Mouse (Mus musculus): ENCODE results near the gene Olfr154. TPM values are rescaled to one million over a fixed set of nuclear protein-coding genes. Genes with fewer than 3 reads are reported as not detected.

Gene Olfr154
- not detected in 2 replicates for polyA plus RNA-seq (2015; fragmentation: Nextera tagmentation; extraction: Ambion mirVana)

GRCm38 (mm10) chr2:85664355-85664754 is at the start of gene Olfr154:
TSS of gene Olfr154 (minus strand) at chr2:85664455.

DNA sequence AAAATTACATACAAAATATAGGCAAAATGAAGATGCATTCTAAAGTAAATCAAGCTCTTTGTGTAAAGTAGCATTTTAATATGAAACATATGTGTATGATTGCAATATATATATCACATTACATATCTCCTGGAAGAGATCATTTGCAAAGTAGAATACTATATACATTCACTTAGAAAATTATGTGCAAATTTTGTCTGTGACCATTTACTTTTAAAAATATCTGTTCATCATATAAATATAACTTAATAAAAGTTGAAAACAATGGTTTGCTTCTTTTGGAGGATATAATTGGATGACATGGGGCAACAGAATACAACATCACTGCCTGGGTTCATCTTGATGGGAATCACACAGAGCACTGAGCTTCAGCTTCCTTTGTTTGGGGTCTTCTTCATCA is 24.9 kb upstream of the Olfr154 start, which contains the start of gene Olfr1008:
TSS of gene Olfr1008 (plus strand) at position 301 of the 400 bp plus-strand sequence.

GRCm38 (mm10) chr2:85678667-85679066 is 14.4 kb upstream of the Olfr154 start, which contains the start of gene Olfr1006:
TSS of gene Olfr1006 (minus strand) at chr2:85678767.

GRCm38 (mm10) chr2:85650604-85651003 is 13.7 kb downstream of the Olfr154 start, which contains the start of gene Olfr1002:
TSS of gene Olfr1002 (minus strand) at chr2:85650704.

Other genes with a start within 250 kb of the Olfr154 start
- gene Olfr993, start 249.6 kb downstream of the Olfr154 start, polyA plus RNA-seq (2015; fragmentation: Nextera tagmentation; extraction: Ambion mirVana): not detected in 2 replicates
- not detected in 2 replicates for gene Olfr994, start 228.0 kb downstream of the Olfr154 start, polyA plus RNA-seq (2015; fragmentation: Nextera tagmentation; extraction: Ambion mirVana)
- gene Olfr995, start 220.8 kb downstream of the Olfr154 start, polyA plus RNA-seq (2015; fragmentation: Nextera tagmentation; extraction: Ambion mirVana): not detected in 2 replicates
- gene 4833423E24Rik, start 145.4 kb downstream of the Olfr154 start, polyA plus RNA-seq (2015; fragmentation: Nextera tagmentation; extraction: Ambion mirVana): 0.05 TPM in 1 of 2 replicates, not detected in the other
- not detected in 2 replicates for gene Olfr996, start 85.2 kb downstream of the Olfr154 start, polyA plus RNA-seq (2015; fragmentation: Nextera tagmentation; extraction: Ambion mirVana)
- gene Olfr998, start 75.5 kb downstream of the Olfr154 start, polyA plus RNA-seq (2015; fragmentation: Nextera tagmentation; extraction: Ambion mirVana): not detected in 2 replicates
- not detected in 2 replicates for gene Olfr1000, start 52.6 kb downstream of the Olfr154 start, polyA plus RNA-seq (2015; fragmentation: Nextera tagmentation; extraction: Ambion mirVana)
- gene Olfr1002, start 13.8 kb downstream of the Olfr154 start, polyA plus RNA-seq (2015; fragmentation: Nextera tagmentation; extraction: Ambion mirVana): not detected in 2 replicates
- gene Olfr1006, start 14.3 kb upstream of the Olfr154 start, polyA plus RNA-seq (2015; fragmentation: Nextera tagmentation; extraction: Ambion mirVana): not detected in 2 replicates
- not detected in 2 replicates for gene Olfr1008, start 25.0 kb upstream of the Olfr154 start, polyA plus RNA-seq (2015; fragmentation: Nextera tagmentation; extraction: Ambion mirVana)
- gene Olfr1009, start 51.0 kb upstream of the Olfr154 start, polyA plus RNA-seq (2015; fragmentation: Nextera tagmentation; extraction: Ambion mirVana): not detected in 2 replicates
- gene Olfr1012, start 98.3 kb upstream of the Olfr154 start, polyA plus RNA-seq (2015; fragmentation: Nextera tagmentation; extraction: Ambion mirVana): not detected in 2 replicates
- not detected in 2 replicates for gene Olfr1013, start 102.6 kb upstream of the Olfr154 start, polyA plus RNA-seq (2015; fragmentation: Nextera tagmentation; extraction: Ambion mirVana)
- not detected in 2 replicates for gene Olfr1014, start 108.3 kb upstream of the Olfr154 start, polyA plus RNA-seq (2015; fragmentation: Nextera tagmentation; extraction: Ambion mirVana)
- gene Olfr1015, start 117.6 kb upstream of the Olfr154 start, polyA plus RNA-seq (2015; fragmentation: Nextera tagmentation; extraction: Ambion mirVana): not detected in 2 replicates
- not detected in 2 replicates for gene Olfr1016, start 138.1 kb upstream of the Olfr154 start, polyA plus RNA-seq (2015; fragmentation: Nextera tagmentation; extraction: Ambion mirVana)
- gene Olfr1018, start 154.0 kb upstream of the Olfr154 start, polyA plus RNA-seq (2015; fragmentation: Nextera tagmentation; extraction: Ambion mirVana): not detected in 2 replicates
- not detected in 2 replicates for gene Olfr1019, start 181.0 kb upstream of the Olfr154 start, polyA plus RNA-seq (2015; fragmentation: Nextera tagmentation; extraction: Ambion mirVana)
- gene Olfr1020, start 182.6 kb upstream of the Olfr154 start, polyA plus RNA-seq (2015; fragmentation: Nextera tagmentation; extraction: Ambion mirVana): not detected in 2 replicates
- not detected in 2 replicates for gene Olfr1022, start 204.1 kb upstream of the Olfr154 start, polyA plus RNA-seq (2015; fragmentation: Nextera tagmentation; extraction: Ambion mirVana)
- gene Olfr1023, start 221.2 kb upstream of the Olfr154 start, polyA plus RNA-seq (2015; fragmentation: Nextera tagmentation; extraction: Ambion mirVana): not detected in 2 replicates
- not detected in 2 replicates for gene Olfr1024, start 240.6 kb upstream of the Olfr154 start, polyA plus RNA-seq (2015; fragmentation: Nextera tagmentation; extraction: Ambion mirVana)

Data from spleen, postnatal 0 days (tissue).